Mouse (Mus musculus) 3T3-L1 (cell line): ENCODE measurements around the gene Angptl4.

ENCODE experiments used
- DNase-seq: peaks from one replicate; pipeline ENCODE4 v3.0.0-alpha.2; 2015; ENCODE audit warnings: low read depth, low spot score

Gene Angptl4

GRCm38 (mm10) chr17:33804745-33805144 lies 23.1 kb upstream of the Angptl4 start:
- DNase-seq, result no peak

GRCm38 (mm10) chr17:33804205-33804604 lies 22.6 kb upstream of the Angptl4 start:
- no peak for DNase-seq

DNA sequence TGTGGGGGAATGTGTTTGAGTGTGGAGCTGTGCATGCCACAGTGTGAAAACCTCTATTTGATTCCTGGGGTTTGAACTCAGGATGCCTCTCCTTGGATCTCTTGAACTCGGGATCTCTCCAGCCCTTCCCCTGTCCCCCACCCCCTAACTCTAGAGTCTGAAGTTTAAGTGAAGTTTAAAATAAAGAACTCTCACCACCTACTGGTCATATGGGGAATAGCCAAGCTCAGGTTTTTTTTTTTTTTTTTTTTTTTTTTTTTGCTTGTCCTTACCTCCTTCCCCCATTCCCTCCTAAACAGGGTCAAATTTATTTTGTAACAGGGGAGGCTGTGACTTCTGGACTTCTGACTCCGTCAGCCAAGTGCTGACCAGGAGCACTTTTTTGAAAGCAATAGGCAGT lies 20.6 kb upstream of the Angptl4 start:
- no peak for DNase-seq

DNA sequence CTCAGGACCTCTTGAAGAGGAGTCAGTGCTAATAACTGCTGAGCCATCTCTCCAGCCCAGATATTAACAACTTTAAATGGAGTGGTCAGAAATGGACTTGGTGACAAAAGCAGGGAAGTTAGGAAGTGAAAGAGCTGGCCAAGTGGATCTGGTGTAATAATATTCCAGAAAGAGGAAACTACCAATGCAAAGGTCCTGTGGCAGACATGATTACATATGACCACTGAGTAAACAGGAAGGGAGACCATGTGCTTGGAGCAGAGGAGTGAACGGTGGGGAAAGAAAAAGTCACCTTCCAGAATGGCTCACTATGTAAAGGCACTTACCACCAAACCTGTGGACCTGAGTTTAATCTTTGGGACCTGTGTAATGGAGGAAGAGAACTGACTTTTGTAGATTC lies 17.6 kb upstream of the Angptl4 start:
- DNase-seq, result no peak

DNA sequence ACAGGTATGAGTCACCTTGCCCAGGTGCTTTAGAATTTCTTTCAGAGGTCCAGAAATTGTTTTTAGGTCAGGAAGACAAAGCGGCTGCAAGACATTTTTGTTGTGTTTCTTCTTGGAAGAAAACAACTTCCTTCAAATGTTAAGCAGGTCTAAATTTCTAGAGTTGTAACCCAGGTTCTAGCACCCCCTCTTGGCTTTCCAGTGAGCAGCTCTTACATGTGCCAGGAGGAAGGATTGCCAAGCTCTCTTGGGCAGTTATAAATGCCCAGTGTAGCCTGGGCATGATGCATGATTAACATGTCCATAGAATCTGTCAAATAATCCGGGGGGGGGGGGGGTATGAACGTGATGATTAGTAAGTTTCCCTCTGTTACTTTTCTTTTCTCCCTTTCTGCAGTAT lies 16.7 kb upstream of the Angptl4 start:
- peak; percentile 76 for DNase-seq

DNA sequence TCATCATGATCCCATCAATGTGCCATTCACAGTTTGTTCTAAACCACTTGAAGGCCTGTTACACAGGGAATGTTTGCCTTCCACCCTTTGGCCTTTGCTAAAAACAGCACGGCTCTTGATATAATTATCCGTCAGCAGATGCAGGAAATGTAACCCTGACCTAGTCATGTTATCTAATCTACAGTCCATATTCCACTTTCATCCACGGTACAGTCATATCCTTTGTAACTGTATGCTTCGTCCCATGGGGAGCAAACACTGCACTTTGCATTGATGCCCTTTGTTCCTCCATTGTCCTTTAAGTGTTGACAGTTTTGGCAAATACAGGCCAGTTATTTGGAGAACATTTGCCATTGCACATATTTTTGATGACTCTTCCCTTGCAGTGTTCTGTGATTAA lies 7.1 kb upstream of the Angptl4 start:
- DNase-seq, result peak; percentile 65

- DNase-seq, result no peak
Observed at GRCm38 (mm10) chr17:33786375-33786774, 4.7 kb upstream of the Angptl4 start.

- peak; percentile 66 for DNase-seq
Observed at GRCm38 (mm10) chr17:33784939-33785338, 3.3 kb upstream of the Angptl4 start.

- peak; percentile 100 for DNase-seq
Observed at GRCm38 (mm10) chr17:33783408-33783807, 1.8 kb upstream of the Angptl4 start.

DNA sequence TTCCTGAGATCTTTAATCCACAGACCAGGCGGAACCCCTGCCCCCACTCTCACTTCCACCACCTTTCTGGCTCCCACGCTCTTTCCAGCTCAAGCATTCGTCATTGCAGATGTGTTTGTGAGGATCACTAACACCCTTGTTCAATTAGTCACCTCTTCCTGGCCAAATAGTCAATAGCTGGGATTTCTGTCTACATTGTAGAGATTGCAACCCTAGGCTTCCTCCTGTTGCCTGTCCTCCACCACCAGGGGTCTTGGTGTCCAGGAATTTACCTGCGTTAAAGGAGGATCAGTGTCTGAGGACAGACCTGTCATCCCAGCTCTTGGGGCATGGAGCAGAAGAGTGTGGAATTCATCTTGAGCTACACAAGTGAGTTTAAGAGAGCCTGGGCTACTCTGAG lies 437 bp upstream of the Angptl4 start:
- DNase-seq, result peak; percentile 66

- DNase-seq, result peak; percentile 86
Observed at GRCm38 (mm10) chr17:33780431-33780830, 1.2 kb downstream of the Angptl4 start.

GRCm38 (mm10) chr17:33779967-33780295 lies 1.7 kb downstream of the Angptl4 start:
- peak; percentile 70 for DNase-seq

GRCm38 (mm10) chr17:33779271-33779966 lies 2.2 kb downstream of the Angptl4 start:
- peak; percentile 100 for DNase-seq

GRCm38 (mm10) chr17:33775287-33775686 lies 6.3 kb downstream of the Angptl4 start:
- no peak for DNase-seq

GRCm38 (mm10) chr17:33774573-33775155 lies 7.0 kb downstream of the Angptl4 start:
- no peak for DNase-seq

DNA sequence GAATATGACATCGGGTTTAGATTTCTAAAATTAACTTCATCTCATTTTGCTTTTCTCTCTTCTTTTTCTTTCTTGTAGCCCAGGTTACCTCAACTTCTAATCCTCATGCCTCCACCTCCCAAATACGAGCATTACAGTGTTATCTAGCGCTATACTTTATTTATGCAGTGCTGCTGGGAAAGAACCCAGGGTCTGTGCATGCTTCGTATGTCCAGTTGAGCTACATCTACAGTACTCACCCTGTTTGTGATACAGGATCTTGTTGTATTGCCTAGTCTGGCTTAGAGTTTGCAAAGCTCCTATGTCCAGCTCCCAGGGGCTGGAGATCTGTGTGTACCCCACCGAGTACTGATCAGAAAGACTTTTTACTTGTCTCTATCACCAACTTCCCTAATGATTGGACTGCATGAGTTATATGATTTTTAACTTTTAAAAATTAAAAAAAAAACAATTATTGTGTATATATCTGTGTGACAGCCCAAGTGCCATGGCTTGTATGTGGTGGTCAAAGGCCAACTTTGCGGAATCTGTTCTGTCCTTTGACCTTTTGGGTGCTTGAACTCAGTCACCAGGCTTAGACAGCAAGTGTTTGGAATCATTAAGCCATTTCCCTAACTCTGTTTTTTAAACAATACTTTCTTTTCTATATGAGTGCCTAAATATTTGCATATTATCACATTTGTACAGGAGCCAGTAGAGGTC lies 7.6 kb downstream of the Angptl4 start:
- no peak for DNase-seq

- no peak for DNase-seq
Observed at GRCm38 (mm10) chr17:33773426-33773825, 8.2 kb downstream of the Angptl4 start.

- DNase-seq, result no peak
Observed at GRCm38 (mm10) chr17:33771617-33772016, 10.0 kb downstream of the Angptl4 start.

DNA sequence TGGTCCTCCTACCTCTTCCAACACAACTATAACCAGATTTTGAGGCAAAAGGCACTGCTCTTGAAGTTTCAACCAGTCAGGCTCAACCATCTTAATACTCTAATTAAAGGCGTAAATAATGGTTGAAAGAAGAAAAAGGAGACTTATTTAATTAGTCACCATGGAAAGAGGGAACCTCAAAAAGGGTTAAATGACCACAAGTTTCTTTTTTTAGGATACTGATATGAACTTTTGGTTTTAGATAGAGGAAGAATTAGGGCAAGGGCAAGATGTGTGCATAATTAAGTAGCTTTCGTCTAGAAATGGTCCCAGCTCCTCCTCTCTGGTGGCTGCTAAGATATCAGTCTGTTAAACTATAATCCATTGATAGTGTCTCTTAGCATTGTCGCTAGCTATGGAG lies 15.2 kb downstream of the Angptl4 start:
- no peak for DNase-seq

DNA sequence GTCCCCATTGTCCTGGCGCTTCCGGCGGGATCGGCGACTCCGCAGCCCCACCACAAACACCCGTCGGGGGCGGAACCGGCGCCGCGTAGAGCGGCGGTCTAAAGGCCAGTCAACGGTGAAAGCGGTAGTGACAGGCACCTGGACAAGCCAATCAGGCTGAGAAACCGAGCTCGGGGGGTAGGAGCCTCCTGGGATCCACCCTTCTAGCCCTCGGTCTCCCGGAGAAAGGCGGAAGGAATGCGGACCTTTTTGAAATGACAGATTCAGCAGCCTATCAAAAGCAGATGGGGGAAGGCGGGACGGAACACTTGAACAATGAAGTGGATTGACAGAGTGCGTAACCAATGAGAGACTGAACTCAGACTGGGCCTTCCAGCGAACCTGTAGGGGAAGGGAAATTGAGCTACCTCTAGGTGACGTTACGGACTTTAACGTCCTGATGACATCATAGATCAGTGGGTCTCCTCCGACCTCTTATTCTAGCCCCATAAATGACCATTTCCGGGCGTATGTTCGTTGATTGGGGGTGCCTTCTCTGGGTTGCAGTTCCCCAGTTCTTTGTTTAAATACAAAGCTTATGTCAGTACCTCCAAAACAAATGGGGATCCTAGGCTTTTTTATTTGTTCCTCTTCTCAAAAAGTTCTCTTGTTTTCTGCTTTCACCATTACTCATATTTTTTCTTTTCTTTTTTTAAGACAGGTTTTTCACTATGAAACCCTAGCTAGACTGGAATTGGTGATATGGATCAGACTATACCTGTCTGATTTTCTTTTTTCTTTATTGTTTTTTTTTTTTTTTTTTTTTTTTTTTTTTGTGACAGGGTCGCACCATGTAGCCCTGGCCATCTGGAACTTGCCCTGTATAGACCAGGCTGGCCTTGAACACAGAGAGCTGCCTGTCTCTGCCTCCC lies 21.1 kb downstream of the Angptl4 start, which contains the start of gene Rab11b:
Rab11b (minus strand) TSS at position 276 of the 911 bp plus-strand sequence.
- DNase-seq, result peak; percentile 100

DNA sequence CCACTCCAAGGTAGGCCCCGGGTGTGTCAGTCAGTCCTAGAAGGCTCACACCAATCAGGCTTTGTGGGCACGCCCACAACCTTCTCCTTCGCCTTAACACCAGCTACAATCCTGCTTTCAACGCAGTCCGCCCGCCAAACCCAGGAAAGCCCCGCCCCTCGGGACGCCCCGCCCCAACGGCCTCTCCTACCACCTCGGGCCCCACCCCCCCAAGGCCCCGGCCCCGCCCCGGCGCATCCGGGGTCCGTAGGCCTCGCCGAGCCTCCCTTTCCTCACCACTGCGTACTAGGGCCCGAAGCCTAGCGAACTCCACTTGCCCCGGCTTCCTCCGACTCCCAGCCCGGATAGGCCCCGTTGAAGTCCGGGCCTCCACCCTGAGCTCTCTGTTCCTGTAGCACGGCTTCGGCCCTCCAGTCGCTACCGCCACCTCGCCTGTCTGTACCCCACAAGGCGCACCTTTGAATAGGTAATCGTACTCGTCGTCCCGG lies 21.8 kb downstream of the Angptl4 start:
- peak; percentile 96 for DNase-seq

- no peak for DNase-seq
Observed at GRCm38 (mm10) chr17:33757231-33757630, 24.4 kb downstream of the Angptl4 start.
